In the genomic region with DNA sequence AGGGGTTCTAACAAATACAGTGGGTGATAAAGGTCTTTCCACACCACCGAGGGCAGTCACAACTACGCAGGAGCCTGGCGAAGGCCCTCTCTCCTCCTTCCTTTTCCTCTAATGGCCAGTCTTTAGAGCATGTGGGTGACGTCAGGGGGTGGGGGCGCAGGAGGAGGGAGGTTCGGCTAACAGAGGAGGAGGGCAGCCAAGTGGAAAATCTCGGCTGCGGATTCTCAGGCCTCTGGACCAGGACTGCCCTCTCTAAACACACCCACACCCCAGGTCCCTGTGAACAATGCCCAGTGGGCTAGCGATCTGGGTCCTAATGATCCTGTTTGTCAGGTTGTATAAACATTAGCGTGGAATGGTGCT, we compare ENCODE assay signal across 8 mouse cellular contexts. TPM values are rescaled to one million over a fixed set of nuclear protein-coding genes. Genes with fewer than 3 reads are reported as not detected.
DNase-seq lines count a peak whose midpoint lies in the region; ATAC-seq and TF ChIP-seq lines count a peak whose summit lies in the region.

No protein-coding gene starts in this region.

- TF ChIP-seq POLR2A in spleen, adult 2 months (IDR thresholded peaks at IDR 0.05; ENCODE audit: low read depth, low read length): no peak
- TF ChIP-seq POLR2A in testis, adult 2 months (IDR thresholded peaks at IDR 0.05; ENCODE audit: control insufficient read depth, low read depth, low read length): no peak

- no peak for TF ChIP-seq CTCF in spleen, adult 2 months (IDR thresholded peaks at IDR 0.05; ENCODE audit: extremely low read depth, insufficient read depth, insufficient read length, insufficient replicate concordance)
- TF ChIP-seq CTCF in testis, adult 2 months (IDR thresholded peaks at IDR 0.05; ENCODE audit: control insufficient read depth, insufficient read depth, insufficient replicate concordance, low read depth, low read length): no peak

- ATAC-seq in heart, embryonic 12.5 days (ENCODE audit: insufficient number of reproducible peaks, low FRiP score): peak; percentile 90
- peak; percentile 95 for ATAC-seq in kidney, embryonic 16.5 days (ENCODE audit: low FRiP score, low TSS enrichment)
- ATAC-seq in limb, embryonic 15.5 days (ENCODE audit: insufficient number of reproducible peaks, low FRiP score, low TSS enrichment, low read depth): peak; percentile 82
- peak; percentile 91 for ATAC-seq in midbrain, embryonic 15.5 days (replicated peaks)

- H3K4me1 ChIP-seq in spleen, adult 2 months (ENCODE audit: control insufficient read depth, insufficient read depth, insufficient read length): no peaks in the 10 kb centered on the region
- peaks cover 7% of the 10 kb centered on the region; the same call in 1 of the 2 replicates for H3K4me1 ChIP-seq in heart, embryonic 12.5 days (replicated peaks)
- peaks cover 5% of the 10 kb centered on the region; the same call in 1 of the 2 replicates for H3K4me1 ChIP-seq in kidney, embryonic 16.5 days (ENCODE audit: insufficient read depth, low read length)
- H3K4me1 ChIP-seq in limb, embryonic 15.5 days: peaks cover 4% of the 10 kb centered on the region; the same call in 1 of the 2 replicates
- peaks cover 36% of the 10 kb centered on the region for H3K4me1 ChIP-seq in midbrain, embryonic 15.5 days
- H3K4me1 ChIP-seq in testis, adult 2 months (ENCODE audit: control insufficient read depth, insufficient read depth, low read length): peaks cover 12% of the 10 kb centered on the region

- H3K27me3 ChIP-seq in spleen, adult 2 months (ENCODE audit: control insufficient read depth, insufficient read depth, low read length): no peaks in the 10 kb centered on the region
- no peaks in the 10 kb centered on the region for H3K27me3 ChIP-seq in heart, embryonic 12.5 days (replicated peaks)
- no peaks in the 10 kb centered on the region for H3K27me3 ChIP-seq in kidney, embryonic 16.5 days (ENCODE audit: insufficient read depth, low read length)
- no peaks in the 10 kb centered on the region for H3K27me3 ChIP-seq in limb, embryonic 15.5 days
- H3K27me3 ChIP-seq in midbrain, embryonic 15.5 days (replicated peaks): no peaks in the 10 kb centered on the region
- H3K27me3 ChIP-seq in testis, adult 2 months (ENCODE audit: control insufficient read depth, insufficient read depth, low read length): no peaks in the 10 kb centered on the region

- H3K36me3 ChIP-seq in spleen, adult 2 months (ENCODE audit: control insufficient read depth, insufficient read depth, low read length): no peaks in the 10 kb centered on the region
- H3K36me3 ChIP-seq in heart, embryonic 12.5 days: peaks cover 12% of the 10 kb centered on the region
- 0 out of 2 replicates have a peak, but pooled peaks cover 3% of the 10 kb centered on the region for H3K36me3 ChIP-seq in kidney, embryonic 16.5 days (ENCODE audit: insufficient read depth, low read length)
- peaks cover 7% of the 10 kb centered on the region; the same call in 1 of the 2 replicates for H3K36me3 ChIP-seq in limb, embryonic 15.5 days
- no peaks in the 10 kb centered on the region; the same call in 1 of the 2 replicates for H3K36me3 ChIP-seq in midbrain, embryonic 15.5 days (replicated peaks)
- no peaks in the 10 kb centered on the region for H3K36me3 ChIP-seq in testis, adult 2 months (ENCODE audit: control insufficient read depth, insufficient read depth, low read length)

- 15% methylated on average over 10 of the region's 10 CpGs for WGBS in spleen, adult 2 months
- 0% methylated on average over 10 of the region's 10 CpGs for WGBS in heart, embryonic 12.5 days
- WGBS in kidney, embryonic 16.5 days: 0% methylated on average over 10 of the region's 10 CpGs
- 0% methylated on average over 8 of the region's 10 CpGs for WGBS in limb, embryonic 15.5 days
- under 1% methylated on average over 10 of the region's 10 CpGs for WGBS in midbrain, embryonic 15.5 days

- no peak for DNase-seq in spleen, adult 2 months (ENCODE audit: low read depth in 1 of 2, low spot score in 2 of 2)
- DNase-seq in spleen, postnatal 4 days (ENCODE audit: low spot score in 2 of 2): no peak
- DNase-seq in fibroblast of lung, adult 2 months (ENCODE audit: low read depth): peak; percentile 68

- H3K27ac ChIP-seq in spleen, adult 2 months (ENCODE audit: insufficient read depth, low read length): peak overlapping the region; percentile 52; the same call in 1 of the 2 replicates
- peak overlapping the region; percentile 95 for H3K27ac ChIP-seq in heart, embryonic 12.5 days (ENCODE audit: poor library complexity, severe bottlenecking)
- H3K27ac ChIP-seq in kidney, embryonic 16.5 days (ENCODE audit: low read length): peak overlapping the region; percentile 97
- H3K27ac ChIP-seq in limb, embryonic 15.5 days: peak overlapping the region; percentile 92
- peak overlapping the region; percentile 98 for H3K27ac ChIP-seq in midbrain, embryonic 15.5 days
- H3K27ac ChIP-seq in testis, adult 2 months (ENCODE audit: control insufficient read depth, insufficient read depth, low read depth, low read length): no peak overlapping the region; the same call in 1 of the 2 replicates

- peak overlapping the region; percentile 48; the same call in 1 of the 2 replicates for H3K4me3 ChIP-seq in spleen, adult 2 months (ENCODE audit: extremely low read depth, insufficient read depth, insufficient read length)
- peak overlapping the region; percentile 85 for H3K4me3 ChIP-seq in heart, embryonic 12.5 days
- peak overlapping the region; percentile 77 for H3K4me3 ChIP-seq in kidney, embryonic 16.5 days (ENCODE audit: low read length)
- peak overlapping the region; percentile 74 for H3K4me3 ChIP-seq in limb, embryonic 15.5 days
- peak overlapping the region; percentile 89 for H3K4me3 ChIP-seq in midbrain, embryonic 15.5 days
- peak overlapping the region; percentile 77 for H3K4me3 ChIP-seq in testis, adult 2 months (ENCODE audit: control insufficient read depth, low read depth, low read length)

- no peaks in the 10 kb centered on the region for H3K9me3 ChIP-seq in heart, embryonic 12.5 days (replicated peaks)
- H3K9me3 ChIP-seq in kidney, embryonic 16.5 days (ENCODE audit: low read length): no peaks in the 10 kb centered on the region
- H3K9me3 ChIP-seq in limb, embryonic 15.5 days: no peaks in the 10 kb centered on the region
- H3K9me3 ChIP-seq in midbrain, embryonic 15.5 days: no peaks in the 10 kb centered on the region

- peak overlapping the region; percentile 92 for H3K9ac ChIP-seq in heart, embryonic 12.5 days
- peak overlapping the region; percentile 90 for H3K9ac ChIP-seq in kidney, embryonic 16.5 days (replicated peaks; ENCODE audit: low read length)
- H3K9ac ChIP-seq in limb, embryonic 15.5 days: peak overlapping the region; percentile 86
- H3K9ac ChIP-seq in midbrain, embryonic 15.5 days: peak overlapping the region; percentile 96

- H3K4me2 ChIP-seq in heart, embryonic 12.5 days: peak overlapping the region; percentile 80
- peak overlapping the region; percentile 83 for H3K4me2 ChIP-seq in kidney, embryonic 16.5 days (replicated peaks; ENCODE audit: low read depth, low read length)
- peak overlapping the region; percentile 84 for H3K4me2 ChIP-seq in limb, embryonic 15.5 days
- peak overlapping the region; percentile 75 for H3K4me2 ChIP-seq in midbrain, embryonic 15.5 days

RNA-seq across cellular contexts. Expression of a gene that starts 17.8 kb away (rescaled TPM):
- 2.5 and 2.9 TPM in 2 replicates for polyA plus RNA-seq in spleen, adult 2 months (2012; rRNA removed)
- 60.3 and 61.6 TPM in 2 replicates for polyA plus RNA-seq in heart, embryonic 12.5 days (2016; fragmentation: Nextera tagmentation; extraction: Ambion mirVana)
- polyA plus RNA-seq in kidney, embryonic 16.5 days (2015; fragmentation: Nextera tagmentation; extraction: Ambion mirVana): 86.4 and 95.8 TPM in 2 replicates
- polyA plus RNA-seq in limb, embryonic 15.5 days (2015; fragmentation: Nextera tagmentation; extraction: Ambion mirVana): 63.7 and 64.5 TPM in 2 replicates
- 237 and 249 TPM in 2 replicates for polyA plus RNA-seq in midbrain, embryonic 15.5 days (2015; fragmentation: Nextera tagmentation; extraction: Ambion mirVana)
- 2.2 and 2.6 TPM in 2 replicates for polyA plus RNA-seq in testis, adult 2 months (2012; rRNA removed)

RNA-seq across cellular contexts. Expression of a gene that starts 47.0 kb away (rescaled TPM):
- polyA plus RNA-seq in spleen, adult 2 months (2012; rRNA removed): not detected in 2 replicates
- not detected in 2 replicates for polyA plus RNA-seq in heart, embryonic 12.5 days (2016; fragmentation: Nextera tagmentation; extraction: Ambion mirVana)
- polyA plus RNA-seq in kidney, embryonic 16.5 days (2015; fragmentation: Nextera tagmentation; extraction: Ambion mirVana): not detected in 2 replicates
- polyA plus RNA-seq in limb, embryonic 15.5 days (2015; fragmentation: Nextera tagmentation; extraction: Ambion mirVana): not detected in 2 replicates
- not detected in 2 replicates for polyA plus RNA-seq in midbrain, embryonic 15.5 days (2015; fragmentation: Nextera tagmentation; extraction: Ambion mirVana)
- not detected in 2 replicates for polyA plus RNA-seq in testis, adult 2 months (2012; rRNA removed)

RNA-seq across cellular contexts. Expression of a gene that starts 47.1 kb away (rescaled TPM):
- 0.27 and 0.49 TPM in 2 replicates for polyA plus RNA-seq in spleen, adult 2 months (2012; rRNA removed)
- 3.0 and 3.1 TPM in 2 replicates for polyA plus RNA-seq in heart, embryonic 12.5 days (2016; fragmentation: Nextera tagmentation; extraction: Ambion mirVana)
- polyA plus RNA-seq in kidney, embryonic 16.5 days (2015; fragmentation: Nextera tagmentation; extraction: Ambion mirVana): 6.1 and 7.0 TPM in 2 replicates
- 5.0 and 5.2 TPM in 2 replicates for polyA plus RNA-seq in limb, embryonic 15.5 days (2015; fragmentation: Nextera tagmentation; extraction: Ambion mirVana)
- 1.4 and 1.6 TPM in 2 replicates for polyA plus RNA-seq in midbrain, embryonic 15.5 days (2015; fragmentation: Nextera tagmentation; extraction: Ambion mirVana)
- polyA plus RNA-seq in testis, adult 2 months (2012; rRNA removed): 0.29 and 0.43 TPM in 2 replicates

Comparison
In these comparisons a context has a peak if more than half of its experiments do, and no peak if none do; other contexts are left out.
1. RNA of a gene that starts 17.8 kb away (polyA plus RNA-seq): 237 to 249 TPM in midbrain, embryonic 15.5 days, 86.4 to 95.8 TPM in kidney, embryonic 16.5 days, 63.7 to 64.5 TPM in limb, embryonic 15.5 days and 60.3 to 61.6 TPM in heart, embryonic 12.5 days; 2.5 to 2.9 TPM in spleen, adult 2 months and 2.2 to 2.6 TPM in testis, adult 2 months; every median in the first group is over 10 times any median in the second.
2. Peak in every context shown above with its lines, with median percentiles within 50 percentile points of each other: H3K4me3 ChIP-seq, ATAC-seq, H3K4me2 ChIP-seq and H3K9ac ChIP-seq.